Comparison of ENCODE assay signal across 35 mouse cellular contexts in genomic region chr9:121906456-121906855, GRCm38 (mm10). TPM values are rescaled to one million over a fixed set of nuclear protein-coding genes. Genes with fewer than 3 reads are reported as not detected.
DNase-seq lines count a peak whose midpoint lies in the region; ATAC-seq and TF ChIP-seq lines count a peak whose summit lies in the region.
"Had no signal": no experiment of that assay in that cellular context is flagged by ENCODE, and none has a peak within 500 bp of the region (broad histone marks: within the 10 kb centered on the region; RNA-seq: fewer than 3 reads in every experiment).

No protein-coding gene starts in this region.

- peak; percentile 0 for DNase-seq in adrenal gland, adult 2 months
- no peak for DNase-seq in adrenal gland, postnatal 10 days
- DNase-seq in heart, postnatal 14 days: no peak
- no peak for DNase-seq in liver, postnatal 0 days
- no peak for DNase-seq in liver
- peak; percentile 3 for DNase-seq in urinary bladder, postnatal 10 days (ENCODE audit: low spot score)
- no peak for DNase-seq in urinary bladder, adult 18-20 months (ENCODE audit: low spot score in 2 of 2)
- DNase-seq: cerebellum, adult 8-10 months; cerebellum, postnatal 25 days; embryo, embryonic 11 days; gastrocnemius, adult 2 months; kidney, adult 18-20 months; liver, embryonic 13.5 days; lung, adult 2 months; lung, postnatal 10 days; thymus, adult 2 months had no signal

- H3K9ac ChIP-seq in heart, embryonic 13.5 days: peak overlapping the region; percentile 16; the same call in 1 of the 2 replicates
- no peak overlapping the region for H3K9ac ChIP-seq in liver, postnatal 0 days (replicated peaks)
- H3K9ac ChIP-seq: embryonic facial prominence, embryonic 12.5 days; limb, embryonic 12.5 days; liver, embryonic 13.5 days; stomach, embryonic 15.5 days had no signal

- 74% methylated on average over 5 of the region's 5 CpGs for WGBS in heart, embryonic 13.5 days
- 77% methylated on average over 5 of the region's 5 CpGs for WGBS in liver, postnatal 0 days (ENCODE audit: insufficient replicate concordance)

- peaks cover 4% of the 10 kb centered on the region; the same call in 1 of the 2 replicates for H3K4me1 ChIP-seq in heart, embryonic 13.5 days
- peaks cover 22% of the 10 kb centered on the region for H3K4me1 ChIP-seq in liver, postnatal 0 days (ENCODE audit: insufficient read depth)
- H3K4me1 ChIP-seq: embryonic facial prominence, embryonic 12.5 days; limb, embryonic 12.5 days; liver, embryonic 13.5 days; stomach, embryonic 15.5 days had no signal

- H3K4me2 ChIP-seq in heart, embryonic 13.5 days: no peak overlapping the region
- H3K4me2 ChIP-seq in liver, postnatal 0 days (ENCODE audit: low read depth, low read length): no peak overlapping the region
- H3K4me2 ChIP-seq: embryonic facial prominence, embryonic 12.5 days; limb, embryonic 12.5 days; liver, embryonic 13.5 days; stomach, embryonic 15.5 days had no signal

- intact Hi-C loops in heart, postnatal 14 days (cut with DNase I): no loop called here

- no peaks in the 10 kb centered on the region for H3K27me3 ChIP-seq in heart, embryonic 13.5 days (replicated peaks)
- no peaks in the 10 kb centered on the region for H3K27me3 ChIP-seq in liver, postnatal 0 days (ENCODE audit: insufficient read depth, low read length)
- H3K27me3 ChIP-seq: embryonic facial prominence, embryonic 12.5 days; liver, embryonic 13.5 days; stomach, embryonic 15.5 days had no signal

- TF ChIP-seq CTCF in liver, postnatal 0 days (IDR thresholded peaks at IDR 0.05; ENCODE audit: low read depth): no peak

- H3K9me3 ChIP-seq in heart, embryonic 13.5 days: no peaks in the 10 kb centered on the region
- no peaks in the 10 kb centered on the region for H3K9me3 ChIP-seq in liver, postnatal 0 days (ENCODE audit: low read length)
- H3K9me3 ChIP-seq: embryonic facial prominence, embryonic 12.5 days; G1E; limb, embryonic 12.5 days; liver, embryonic 13.5 days; stomach, embryonic 15.5 days had no signal

- no peak for TF ChIP-seq EP300 in liver, postnatal 0 days (IDR thresholded peaks at IDR 0.05; ENCODE audit: low read depth)

- no peaks in the 10 kb centered on the region for H3K36me3 ChIP-seq in heart, embryonic 13.5 days
- no peaks in the 10 kb centered on the region for H3K36me3 ChIP-seq in liver, postnatal 0 days (replicated peaks; ENCODE audit: insufficient read depth, low read length)
- H3K36me3 ChIP-seq: embryonic facial prominence, embryonic 12.5 days; G1E; limb, embryonic 12.5 days; liver, embryonic 13.5 days; stomach, embryonic 15.5 days had no signal

- no peak overlapping the region for H3K4me3 ChIP-seq in heart, embryonic 13.5 days
- H3K4me3 ChIP-seq in liver, postnatal 0 days (ENCODE audit: low read depth, low read length): no peak overlapping the region
- H3K4me3 ChIP-seq: embryonic facial prominence, embryonic 12.5 days; gastrocnemius, adult 2 months; heart, adult 2 months; limb, embryonic 12.5 days; liver, embryonic 13.5 days; stomach, embryonic 15.5 days had no signal

- H3K27ac ChIP-seq in heart, embryonic 13.5 days (replicated peaks): no peak overlapping the region
- peak overlapping the region; percentile 75 for H3K27ac ChIP-seq in liver, postnatal 0 days (ENCODE audit: low read depth)
- H3K27ac ChIP-seq: embryonic facial prominence, embryonic 12.5 days; gastrocnemius, adult 2 months; heart, adult 2 months; limb, embryonic 12.5 days; liver, embryonic 13.5 days; stomach, embryonic 15.5 days had no signal

- no peak for ATAC-seq in heart, embryonic 13.5 days (ENCODE audit: extremely low read depth, insufficient number of reproducible peaks, low FRiP score, low TSS enrichment)
- no peak for ATAC-seq in liver, postnatal 0 days
- ATAC-seq: forebrain, embryonic 14.5 days; hindbrain, embryonic 16.5 days had no signal

RNA-seq across cellular contexts. Expression of gene Ackr2, which starts 8.3 kb away (rescaled TPM):
- total RNA-seq in adrenal gland, adult 2 months (2021): 1 to 10 TPM; 1.2 to 1.4 TPM
- 0.77 and 0.92 TPM in 2 replicates for polyA plus RNA-seq in adrenal gland, adult 2 months (2012; rRNA removed)
- 1 to 10 TPM; 3.0 to 3.4 TPM for total RNA-seq in adrenal gland, postnatal 10 days (2021)
- polyA plus RNA-seq in heart, embryonic 13.5 days (2015; fragmentation: Nextera tagmentation; extraction: Ambion mirVana): 0.64 and 0.79 TPM in 2 replicates
- total RNA-seq in heart, postnatal 14 days (2021): 1 to 10 TPM; 2.0 to 3.4 TPM
- polyA plus RNA-seq in liver, postnatal 0 days (2015; fragmentation: Nextera tagmentation; extraction: Ambion mirVana): 1.0 and 1.1 TPM in 2 replicates
- polyA plus RNA-seq: C2C12; G1E; limb, embryonic 12.5 days had no signal

RNA-seq across cellular contexts. Expression of gene Cyp8b1, which starts 9.6 kb away (rescaled TPM):
- total RNA-seq in adrenal gland, adult 2 months (2021): under 1 TPM; 0.48 to 0.84 TPM
- polyA plus RNA-seq in adrenal gland, adult 2 months (2012; rRNA removed): 0.32 and 1.00 TPM in 2 replicates
- total RNA-seq in adrenal gland, postnatal 10 days (2021): 10 to 100 TPM; 16.2 to 27.8 TPM
- not detected in 2 replicates for polyA plus RNA-seq in heart, embryonic 13.5 days (2015; fragmentation: Nextera tagmentation; extraction: Ambion mirVana)
- total RNA-seq in heart, postnatal 14 days (2021): under 1 TPM in 1 of 2 experiments, not detected in 1; 0.10 TPM
- polyA plus RNA-seq in liver, postnatal 0 days (2015; fragmentation: Nextera tagmentation; extraction: Ambion mirVana): 130 and 144 TPM in 2 replicates
- total RNA-seq: G1E; gastrocnemius, adult 2 months; gastrocnemius, postnatal 36 days; heart, adult 2 months; heart, postnatal 25 days; left cerebral cortex, postnatal 25 days; monocyte, adult 5-6 weeks had no signal
- polyA plus RNA-seq: C2C12; embryonic facial prominence, embryonic 12.5 days; forebrain, embryonic 14.5 days; G1E; heart, embryonic 14.5 days; hindbrain, embryonic 11.5 days; hindbrain, embryonic 16.5 days; intestine, embryonic 14.5 days; kidney, embryonic 16.5 days; limb, embryonic 12.5 days; midbrain, embryonic 14.5 days; neural tube, embryonic 14.5 days had no signal

RNA-seq across cellular contexts. Expression of gene Fam198a, which starts 44.3 kb away (rescaled TPM):
- total RNA-seq in adrenal gland, adult 2 months (2021): 1 to 10 TPM in 1 of 2 experiments, under 1 TPM in 1; 0.78 to 1.6 TPM
- 0.87 and 1.5 TPM in 2 replicates for polyA plus RNA-seq in adrenal gland, adult 2 months (2012; rRNA removed)
- 1 to 10 TPM; 3.9 to 5.6 TPM for total RNA-seq in adrenal gland, postnatal 10 days (2021)
- polyA plus RNA-seq in heart, embryonic 13.5 days (2015; fragmentation: Nextera tagmentation; extraction: Ambion mirVana): 0.90 and 0.94 TPM in 2 replicates
- 1 to 10 TPM; 1.7 to 1.8 TPM for total RNA-seq in heart, postnatal 14 days (2021)
- 0.31 and 0.32 TPM in 2 replicates for polyA plus RNA-seq in liver, postnatal 0 days (2015; fragmentation: Nextera tagmentation; extraction: Ambion mirVana)
- total RNA-seq: G1E; monocyte, adult 5-6 weeks had no signal
- polyA plus RNA-seq: C2C12, G1E had no signal

RNA-seq across cellular contexts. Expression of gene Higd1a, which starts 48.3 kb away (rescaled TPM):
- total RNA-seq in adrenal gland, adult 2 months (2021): 100 to 1,000 TPM in 1 of 2 experiments, 10 to 100 TPM in 1; 44.6 to 103 TPM
- 15.4 and 20.8 TPM in 2 replicates for polyA plus RNA-seq in adrenal gland, adult 2 months (2012; rRNA removed)
- 100 to 1,000 TPM; 111 to 113 TPM for total RNA-seq in adrenal gland, postnatal 10 days (2021)
- 230 and 277 TPM in 2 replicates for polyA plus RNA-seq in heart, embryonic 13.5 days (2015; fragmentation: Nextera tagmentation; extraction: Ambion mirVana)
- 100 to 1,000 TPM; 203 to 224 TPM for total RNA-seq in heart, postnatal 14 days (2021)
- 126 and 134 TPM in 2 replicates for polyA plus RNA-seq in liver, postnatal 0 days (2015; fragmentation: Nextera tagmentation; extraction: Ambion mirVana)

Comparison
In these comparisons a context has a peak if more than half of its experiments do, and no peak if none do; other contexts are left out.
1. DNase-seq: peak in adrenal gland, adult 2 months (single experiment) and urinary bladder, postnatal 10 days (single experiment); none in adrenal gland, postnatal 10 days (single experiment), heart, postnatal 14 days (0 of 2), liver, postnatal 0 days (single experiment), liver (single experiment) and urinary bladder, adult 18-20 months (0 of 2).
2. RNA of gene Cyp8b1, which starts 9.6 kb away (total RNA-seq): 16.2 to 27.8 TPM in adrenal gland, postnatal 10 days; 0.48 to 0.84 TPM in adrenal gland, adult 2 months and 0.10 TPM in heart, postnatal 14 days; every median in the first group is over 4 times any median in the second.